Mouse (Mus musculus): ENCODE data around the gene Nid2. TPM values are rescaled to one million over a fixed set of nuclear protein-coding genes. Genes with fewer than 3 reads are reported as not detected.

Gene Nid2
- polyA plus RNA-seq (2017; shearing (Covaris generic)): 1 to 10 TPM; 2.6 to 6.7 TPM

DNA sequence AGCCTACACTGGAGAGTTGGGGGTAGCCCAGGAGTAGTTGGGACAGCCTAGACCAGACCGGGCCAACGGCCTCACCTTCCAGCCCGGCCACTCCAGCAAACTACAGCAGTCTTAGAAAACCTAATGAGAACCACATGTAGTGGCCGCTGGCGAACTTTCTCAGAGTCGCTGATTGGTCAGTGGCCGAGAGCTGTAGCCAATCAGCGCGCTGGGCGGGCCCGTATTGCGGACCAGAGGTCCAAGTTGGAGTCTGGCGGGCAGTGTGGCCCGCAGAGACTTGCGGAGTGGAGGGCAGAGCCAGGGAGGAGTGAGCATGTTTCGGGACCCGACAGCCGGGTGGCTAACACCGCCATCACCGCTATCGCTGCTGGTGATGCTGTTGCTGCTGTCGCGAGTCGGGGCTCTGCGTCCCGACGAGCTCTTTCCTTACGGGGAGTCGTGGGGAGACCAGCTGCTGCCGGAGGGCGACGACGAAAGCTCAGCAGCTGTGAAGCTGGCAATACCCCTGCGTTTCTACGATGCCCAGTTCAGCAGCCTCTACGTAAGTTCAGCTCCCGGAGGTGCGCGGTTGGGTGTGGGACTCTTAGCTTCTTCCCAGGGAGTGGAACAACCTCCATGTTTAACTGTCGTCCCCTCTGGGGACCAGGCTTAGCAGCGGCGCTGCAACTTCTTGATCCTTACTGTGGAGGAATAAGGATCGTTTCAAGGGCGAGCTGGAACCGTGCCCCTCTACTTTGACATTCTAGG is at the start of gene Nid2:
Gene Nid2, plus strand, starts transcription at position 241 of the 747 bp plus-strand sequence.

DNA sequence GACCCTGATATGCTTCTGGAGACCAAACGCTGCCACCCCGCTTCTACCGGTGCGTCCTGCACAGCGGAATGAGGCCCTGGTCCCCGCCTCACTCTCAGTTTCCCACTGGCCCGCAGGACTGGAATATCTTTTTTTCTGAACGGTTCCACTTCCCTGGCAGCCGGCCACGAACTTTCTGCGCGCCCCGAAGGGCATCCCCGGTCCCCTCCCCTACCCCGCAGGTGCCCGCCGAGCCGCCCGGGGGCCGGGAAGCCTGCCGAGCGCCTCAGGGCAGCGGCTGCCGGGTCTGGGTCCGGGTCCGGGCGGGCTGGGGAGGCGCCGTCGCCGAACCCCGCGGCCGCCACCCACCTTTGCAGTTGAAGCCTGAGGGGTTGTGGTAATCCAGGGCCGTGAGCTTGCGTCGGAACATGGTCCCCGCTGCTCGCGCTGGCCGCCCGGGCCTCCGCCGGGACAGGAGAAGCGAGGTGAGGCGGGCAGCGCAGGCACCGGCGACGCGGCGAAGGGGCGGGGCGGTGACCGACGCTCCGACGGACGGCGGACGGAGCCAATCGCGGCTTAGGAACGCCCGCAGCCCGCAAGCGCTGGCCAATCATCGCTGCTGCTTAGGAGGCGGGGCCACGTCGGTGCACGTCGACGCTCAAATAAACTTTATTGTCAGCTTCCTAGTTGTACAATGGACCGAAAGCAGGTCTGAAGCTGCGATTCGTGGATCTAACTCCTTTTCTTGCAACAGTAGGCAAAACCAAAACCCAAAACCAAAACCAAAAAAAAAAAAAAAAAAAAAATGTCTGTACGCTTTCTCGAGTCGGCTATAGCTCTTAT is 72.5 kb downstream of the Nid2 start, which contains the start of gene Rtraf:
Gene Rtraf, minus strand, starts transcription at position 504 of the 822 bp plus-strand sequence.

Other genes with a start within 250 kb of the Nid2 start
- gene Gm2244, start 201.3 kb upstream of the Nid2 start, polyA plus RNA-seq (2017; shearing (Covaris generic)): 1 to 10 TPM in 1 of 2 experiments, under 1 TPM in 1; 0.57 to 1.2 TPM
- gene Gm2237, start 166.1 kb upstream of the Nid2 start, polyA plus RNA-seq (2017; shearing (Covaris generic)): 10 to 100 TPM in 1 of 2 experiments, 1 to 10 TPM in 1; 7.2 to 15.4 TPM
- gene Gm5458, start 148.7 kb upstream of the Nid2 start, polyA plus RNA-seq (2017; shearing (Covaris generic)): not detected
- 100 to 1,000 TPM; 116 to 124 TPM for gene Rtraf, start 72.6 kb downstream of the Nid2 start, polyA plus RNA-seq (2017; shearing (Covaris generic))
- 10 to 100 TPM; 61.7 to 67.9 TPM for gene Gng2, start 226.4 kb downstream of the Nid2 start, polyA plus RNA-seq (2017; shearing (Covaris generic))